Mouse (Mus musculus): ENCODE data around the gene Cd81. TPM values are rescaled to one million over a fixed set of nuclear protein-coding genes. Genes with fewer than 3 reads are reported as not detected.

Cd81 gene
- polyA plus RNA-seq, 1 experiment from 2014 or later = 472 TPM

DNA sequence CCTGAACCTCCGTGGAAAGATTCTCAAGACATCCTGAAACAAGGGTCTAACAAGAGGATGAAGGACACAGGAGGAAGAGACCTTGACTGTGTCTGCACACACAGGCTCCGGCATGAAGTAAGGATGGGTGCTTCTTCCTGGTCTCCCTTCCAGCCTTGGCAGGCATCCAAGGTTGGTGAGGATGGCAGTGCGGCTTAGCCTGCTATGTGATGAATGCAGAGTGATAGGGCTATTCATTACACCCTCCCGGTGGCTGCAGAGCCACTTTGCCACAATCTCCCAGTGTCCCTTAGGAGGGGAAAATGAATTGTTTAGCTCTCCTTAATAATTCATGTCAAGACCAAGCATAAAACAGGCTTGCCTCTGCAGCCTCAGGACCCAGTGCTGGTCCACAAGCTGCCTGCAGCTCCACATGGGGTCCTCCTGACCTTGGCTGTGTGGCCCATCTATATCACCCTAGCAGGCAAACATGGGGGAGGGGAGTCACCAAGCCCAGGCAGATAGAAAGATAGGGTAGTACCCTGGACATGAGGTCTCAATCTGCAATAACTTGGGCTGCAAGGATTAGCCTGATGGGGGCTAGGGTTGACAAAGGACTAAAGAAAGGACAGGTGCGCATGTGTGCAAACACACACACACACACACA, 40.2 kb upstream of the Cd81 start:
- no peaks in the 10 kb centered on the region for H3K36me3 ChIP-seq
- peak overlapping the region; percentile 29; the same call in 1 of the 2 replicates for H3K27ac ChIP-seq
- no peaks in the 10 kb centered on the region for H3K9me3 ChIP-seq
- 66% methylated on average over 5 of the region's 5 CpGs for WGBS
- no peak for DNase-seq (ENCODE audit: low spot score)
- no peak overlapping the region for H3K4me3 ChIP-seq
- no peaks in the 10 kb centered on the region for H3K27me3 ChIP-seq (ENCODE audit: insufficient read depth, poor library complexity, severe bottlenecking)
- peaks cover 83% of the 10 kb centered on the region for H3K4me1 ChIP-seq

- no peaks in the 10 kb centered on the region for H3K9me3 ChIP-seq
- 73% methylated on average over 8 of the region's 8 CpGs for WGBS
- H3K4me1 ChIP-seq = peaks cover 76% of the 10 kb centered on the region
- no peak for DNase-seq (ENCODE audit: low spot score)
- peak overlapping the region; percentile 43; the same call in 1 of the 2 replicates for H3K27ac ChIP-seq
- H3K36me3 ChIP-seq = no peaks in the 10 kb centered on the region
- H3K27me3 ChIP-seq (ENCODE audit: insufficient read depth, poor library complexity, severe bottlenecking) = no peaks in the 10 kb centered on the region
- H3K4me3 ChIP-seq = no peak overlapping the region
These were observed 38.9 kb upstream of the Cd81 start for GRCm38 (mm10) chr7:143013420-143014178.

DNA sequence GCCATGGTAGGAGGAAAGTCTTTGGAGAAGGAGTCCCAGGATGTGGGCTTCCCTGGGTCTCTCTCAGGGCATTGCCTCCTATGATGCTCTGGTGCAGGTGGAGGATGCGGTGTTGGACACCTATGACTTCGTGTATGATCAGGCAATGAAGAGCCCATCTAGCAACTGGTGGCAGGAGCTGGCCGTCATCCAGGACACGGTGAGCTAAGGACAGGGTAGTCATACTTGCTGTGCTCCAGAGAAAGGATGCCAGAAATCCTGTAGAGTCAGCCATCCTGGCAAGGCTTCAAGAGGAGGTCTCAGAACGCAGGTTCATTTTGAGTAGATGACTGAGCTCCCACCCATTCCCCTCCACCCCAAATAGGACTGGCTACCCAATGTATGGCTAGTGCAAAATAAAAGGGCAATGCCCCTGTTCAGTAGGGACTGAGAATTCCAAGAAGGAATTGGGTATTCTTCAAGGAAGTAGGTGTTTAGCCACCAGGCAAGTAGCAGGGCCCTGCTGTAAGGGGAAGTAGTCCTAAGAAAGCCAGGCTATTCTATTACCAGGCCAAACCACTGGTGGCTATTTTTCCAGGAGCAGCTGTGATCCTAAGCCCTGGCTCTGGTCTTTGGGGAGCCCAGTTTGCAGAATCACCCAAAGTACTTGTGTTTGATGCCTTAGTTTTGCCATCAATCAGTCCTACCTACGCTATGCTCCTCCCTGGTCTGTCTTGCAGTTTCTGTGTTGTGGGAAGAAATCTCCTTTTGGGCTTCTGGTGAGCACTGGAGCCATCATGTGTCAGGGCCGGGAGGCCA, 37.5 kb upstream of the Cd81 start:
- no peak for DNase-seq (ENCODE audit: low spot score)
- WGBS = 88% methylated on average over 7 of the region's 7 CpGs
- H3K4me3 ChIP-seq = no peak overlapping the region
- no peaks in the 10 kb centered on the region for H3K9me3 ChIP-seq
- H3K4me1 ChIP-seq = peaks cover 62% of the 10 kb centered on the region
- no peaks in the 10 kb centered on the region for H3K27me3 ChIP-seq (ENCODE audit: insufficient read depth, poor library complexity, severe bottlenecking)
- no peaks in the 10 kb centered on the region for H3K36me3 ChIP-seq
- peak overlapping the region; percentile 70 for H3K27ac ChIP-seq

DNA sequence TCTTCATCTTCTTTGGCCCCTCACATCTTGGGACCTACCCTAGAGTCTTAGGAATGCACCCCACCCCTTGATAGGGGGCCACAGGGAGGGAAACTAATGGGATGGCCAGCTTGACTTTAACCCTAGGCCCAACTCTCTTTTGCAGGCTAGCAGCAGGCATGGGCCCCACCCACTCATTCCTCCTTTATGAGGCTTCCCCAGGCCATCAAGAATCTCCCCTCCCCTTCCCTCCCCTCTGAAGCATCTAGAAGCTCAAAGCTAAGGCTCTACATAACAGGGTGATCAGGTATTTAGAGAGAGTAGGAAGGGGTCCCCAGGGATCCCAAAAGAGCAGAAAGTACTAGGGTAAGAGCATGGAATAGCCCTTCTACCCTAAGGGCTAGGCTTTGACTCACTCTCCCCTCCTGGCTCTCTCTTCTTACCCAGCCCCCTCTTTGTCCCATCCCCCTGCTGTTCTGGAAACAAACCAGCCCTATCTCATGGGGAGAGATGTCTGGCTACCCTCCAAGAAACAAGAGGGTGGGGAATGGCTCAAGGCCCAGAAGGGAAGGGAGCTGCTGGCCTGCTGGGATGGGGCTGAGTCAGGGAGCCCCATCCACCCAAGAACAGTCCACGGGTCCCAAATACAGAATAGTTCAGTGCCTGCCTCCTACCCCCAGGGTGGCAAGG, 36.6 kb upstream of the Cd81 start:
- Histone ChIP-seq H3K27ac (peak overlapping the region; percentile 70), H3K9me3 (no peaks in the 10 kb centered on the region), H3K36me3 (no peaks in the 10 kb centered on the region), H3K4me3 (0 out of 2 replicates have a peak overlapping the region, but pooled peaks have one; percentile 1), H3K27me3 (ENCODE audit: insufficient read depth, poor library complexity, severe bottlenecking) (no peaks in the 10 kb centered on the region), H3K4me1 (peaks cover 62% of the 10 kb centered on the region)
- WGBS = 10% methylated on average over 1 of the region's 1 CpGs
- DNase-seq (ENCODE audit: low spot score) = no peak

- peak overlapping the region; percentile 70 for H3K27ac ChIP-seq
- H3K27me3 ChIP-seq (ENCODE audit: insufficient read depth, poor library complexity, severe bottlenecking) = no peaks in the 10 kb centered on the region
- peaks cover 57% of the 10 kb centered on the region for H3K4me1 ChIP-seq
- DNase-seq (ENCODE audit: low spot score) = no peak
- 49% methylated on average over 9 of the region's 9 CpGs for WGBS
- no peak overlapping the region for H3K4me3 ChIP-seq
- no peaks in the 10 kb centered on the region for H3K36me3 ChIP-seq
- H3K9me3 ChIP-seq = no peaks in the 10 kb centered on the region
These were observed 36.0 kb upstream of the Cd81 start for GRCm38 (mm10) chr7:143016424-143017142.

- Histone ChIP-seq H3K4me1 (peaks cover 51% of the 10 kb centered on the region), H3K27ac (peak overlapping the region; percentile 70; the same call in 1 of the 2 replicates), H3K9me3 (no peaks in the 10 kb centered on the region), H3K36me3 (no peaks in the 10 kb centered on the region), H3K27me3 (ENCODE audit: insufficient read depth, poor library complexity, severe bottlenecking) (no peaks in the 10 kb centered on the region), H3K4me3 (no peak overlapping the region)
- WGBS = 72% methylated on average over 4 of the region's 4 CpGs
- DNase-seq (ENCODE audit: low spot score) = no peak
These were observed 35.4 kb upstream of the Cd81 start for GRCm38 (mm10) chr7:143017181-143017580.

- Histone ChIP-seq H3K4me3 (no peak overlapping the region), H3K9me3 (no peaks in the 10 kb centered on the region), H3K36me3 (0 out of 2 replicates have a peak, but pooled peaks cover 2% of the 10 kb centered on the region), H3K27me3 (ENCODE audit: insufficient read depth, poor library complexity, severe bottlenecking) (no peaks in the 10 kb centered on the region), H3K27ac (no peak overlapping the region), H3K4me1 (peaks cover 28% of the 10 kb centered on the region)
- DNase-seq (ENCODE audit: low spot score) = no peak
These were observed 32.5 kb upstream of the Cd81 start for GRCm38 (mm10) chr7:143020040-143020439.

DNA sequence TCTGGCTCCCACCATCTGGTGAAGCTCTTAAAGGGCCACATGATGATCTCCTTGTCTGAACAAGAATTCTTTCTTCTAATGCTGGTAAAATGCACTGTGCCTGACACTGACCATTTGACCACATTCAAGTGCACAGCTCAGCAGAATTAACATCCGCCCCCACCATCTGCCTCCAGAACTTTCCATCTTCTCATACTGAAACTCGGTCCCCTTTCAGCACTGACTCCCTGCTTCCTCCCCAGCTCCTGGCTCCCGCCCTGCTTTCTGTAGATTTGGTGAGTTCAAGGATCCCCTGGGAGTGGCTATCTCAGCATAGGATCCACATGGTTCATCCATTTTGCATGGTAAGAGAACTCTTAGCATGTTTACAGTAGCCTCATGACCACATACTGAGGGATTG, 31.8 kb upstream of the Cd81 start:
- no peaks in the 10 kb centered on the region for H3K9me3 ChIP-seq
- H3K27ac ChIP-seq = no peak overlapping the region
- H3K4me3 ChIP-seq = no peak overlapping the region
- H3K36me3 ChIP-seq = peaks cover 5% of the 10 kb centered on the region; the same call in 1 of the 2 replicates
- peaks cover 21% of the 10 kb centered on the region for H3K4me1 ChIP-seq
- no peak for DNase-seq (ENCODE audit: low spot score)
- 69% methylated on average over 3 of the region's 3 CpGs for WGBS
- H3K27me3 ChIP-seq (ENCODE audit: insufficient read depth, poor library complexity, severe bottlenecking) = no peaks in the 10 kb centered on the region

GRCm38 (mm10) chr7:143021356-143022164, 31.0 kb upstream of the Cd81 start:
- H3K4me1 ChIP-seq = peaks cover 13% of the 10 kb centered on the region
- H3K27me3 ChIP-seq (ENCODE audit: insufficient read depth, poor library complexity, severe bottlenecking) = no peaks in the 10 kb centered on the region
- WGBS = 57% methylated on average over 5 of the region's 5 CpGs
- DNase-seq (ENCODE audit: low spot score) = no peak
- no peak overlapping the region for H3K4me3 ChIP-seq
- peaks cover 5% of the 10 kb centered on the region; the same call in 1 of the 2 replicates for H3K36me3 ChIP-seq
- no peaks in the 10 kb centered on the region for H3K9me3 ChIP-seq
- H3K27ac ChIP-seq = no peak overlapping the region

GRCm38 (mm10) chr7:143023499-143023898, 29.0 kb upstream of the Cd81 start:
- 93% methylated on average over 2 of the region's 2 CpGs for WGBS
- H3K27ac ChIP-seq = no peak overlapping the region
- H3K4me1 ChIP-seq = peaks cover 8% of the 10 kb centered on the region; the same call in 1 of the 2 replicates
- no peak for DNase-seq (ENCODE audit: low spot score)
- no peak overlapping the region for H3K4me3 ChIP-seq
- H3K9me3 ChIP-seq = no peaks in the 10 kb centered on the region
- peaks cover 5% of the 10 kb centered on the region; the same call in 1 of the 2 replicates for H3K36me3 ChIP-seq
- no peaks in the 10 kb centered on the region for H3K27me3 ChIP-seq (ENCODE audit: insufficient read depth, poor library complexity, severe bottlenecking)

- no peak for DNase-seq (ENCODE audit: low spot score)
- peaks cover 8% of the 10 kb centered on the region; the same call in 1 of the 2 replicates for H3K4me1 ChIP-seq
- no peak overlapping the region for H3K4me3 ChIP-seq
These were observed 28.2 kb upstream of the Cd81 start for GRCm38 (mm10) chr7:143024293-143024692.

More at GRCm38 (mm10) chr7:143024293-143024692, 28.2 kb upstream of the Cd81 start:
- H3K27me3 ChIP-seq (ENCODE audit: insufficient read depth, poor library complexity, severe bottlenecking) = no peaks in the 10 kb centered on the region
- 82% methylated on average over 1 of the region's 1 CpGs for WGBS
- H3K27ac ChIP-seq = no peak overlapping the region
- H3K36me3 ChIP-seq = peaks cover 5% of the 10 kb centered on the region; the same call in 1 of the 2 replicates
- no peaks in the 10 kb centered on the region for H3K9me3 ChIP-seq

Data from heart, embryonic 10.5 days (tissue).